Mouse (Mus musculus) kidney, embryonic 14.5 days (tissue): ENCODE measurements around the gene Zfp446. TPM values are rescaled to one million over a fixed set of nuclear protein-coding genes. Genes with fewer than 3 reads are reported as not detected.

Experiments used
- ATAC-seq: fragments of 200-750 bp; cut with Nextera tagmentation; 2 replicates; pipeline ENCODE4 v1.8.0; 2017; ENCODE audit warnings: moderate number of reproducible peaks, mild to moderate bottlenecking, moderate TSS enrichment, moderate library complexity; ENCODE audit not compliant: low FRiP score, low TSS enrichment
- H3K27ac ChIP-seq: fragments of 300-500 bp; sonication (generic); 2 replicates; pipeline ENCODE4 v1.5.1; 2014; ENCODE audit warnings: low read depth, mild to moderate bottlenecking, low read length, moderate library complexity, mixed read lengths
- H3K27me3 ChIP-seq: fragments of 300-500 bp; sonication (generic); 2 replicates; pipeline ENCODE4 v1.6.1; 2014; ENCODE audit warnings: mild to moderate bottlenecking, low read length; ENCODE audit not compliant: control insufficient read depth, insufficient read depth
- H3K36me3 ChIP-seq: fragments of 300-500 bp; sonication (generic); 2 replicates; pipeline ENCODE4 v1.6.1; 2014; ENCODE audit warnings: low read length, mixed read lengths; ENCODE audit not compliant: control insufficient read depth, insufficient read depth
- H3K4me1 ChIP-seq: fragments of 300-500 bp; sonication (generic); 2 replicates; pipeline ENCODE4 v1.6.1; 2014; ENCODE audit warnings: low read length, mixed read lengths; ENCODE audit not compliant: control insufficient read depth, insufficient read depth
- H3K4me2 ChIP-seq: fragments of 300-500 bp; sonication (generic); replicated peaks from 2 replicates; pipeline ENCODE4 v1.6.1; 2014; ENCODE audit warnings: low read depth, mild to moderate bottlenecking, low read length
- H3K4me3 ChIP-seq: fragments of 300-500 bp; sonication (generic); 2 replicates; pipeline ENCODE4 v1.5.1; 2014; ENCODE audit warnings: mild to moderate bottlenecking, low read length
- H3K9ac ChIP-seq: fragments of 300-500 bp; sonication (generic); 2 replicates; pipeline ENCODE4 v1.6.1; 2014; ENCODE audit warnings: low read depth, mild to moderate bottlenecking, low read length, moderate library complexity
- H3K9me3 ChIP-seq: fragments of 300-500 bp; sonication (generic); 2 replicates; pipeline ENCODE4 v1.6.1; 2016; ENCODE audit warnings: low read length; ENCODE audit not compliant: control insufficient read depth
- WGBS: fragments of 180-500 bp; shearing (Covaris S2); extraction: QIAGEN DNeasy Blood & Tissue Kit; methylation state at CpG from one replicate; pipeline ENCODE4 v1.1.7; 2014; 5-methylcytosine and 5-hydroxymethylcytosine counted together
- polyA plus RNA-seq: library from polyadenylated mRNA; unstranded; fragments of >200 nt; fragmentation: Nextera tagmentation; extraction: Ambion mirVana; gene quantifications from 2 replicates; pipeline ENCODE4 v1.2.1, GENCODE M21; 2014

Zfp446 gene
- polyA plus RNA-seq, 1 experiment from 2014 or later: 10.7 TPM

DNA sequence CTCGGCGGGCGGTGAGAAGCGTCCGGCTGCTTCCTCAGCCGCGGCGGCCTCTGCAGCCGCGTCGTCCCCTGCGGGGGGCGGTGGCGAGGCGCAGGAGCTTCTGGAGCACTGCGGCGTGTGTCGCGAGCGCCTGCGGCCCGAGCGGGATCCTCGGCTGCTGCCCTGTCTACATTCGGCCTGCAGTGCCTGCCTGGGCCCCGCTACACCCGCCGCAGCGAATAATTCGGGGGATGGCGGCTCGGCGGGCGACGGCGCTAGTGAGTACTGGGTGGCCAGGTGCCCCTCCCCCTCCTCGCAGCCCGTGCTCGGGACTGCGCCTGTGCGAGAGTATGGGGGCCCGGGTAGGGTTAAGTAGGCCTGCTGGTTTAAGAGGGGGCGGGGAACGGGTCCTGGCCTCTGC is 47.2 kb downstream of the Zfp446 start:
- WGBS: 0% methylated on average over 39 of the region's 44 CpGs
- Histone ChIP-seq H3K4me3 (peak overlapping the region; percentile 96), H3K9ac (peak overlapping the region; percentile 99), H3K27ac (peak overlapping the region; percentile 100), H3K9me3 (no peaks in the 10 kb centered on the region), H3K27me3 (no peaks in the 10 kb centered on the region), H3K4me1 (peaks cover 24% of the 10 kb centered on the region), H3K4me2 (peak overlapping the region; percentile 98), H3K36me3 (peaks cover 48% of the 10 kb centered on the region)
- ATAC-seq: peak; percentile 53

DNA sequence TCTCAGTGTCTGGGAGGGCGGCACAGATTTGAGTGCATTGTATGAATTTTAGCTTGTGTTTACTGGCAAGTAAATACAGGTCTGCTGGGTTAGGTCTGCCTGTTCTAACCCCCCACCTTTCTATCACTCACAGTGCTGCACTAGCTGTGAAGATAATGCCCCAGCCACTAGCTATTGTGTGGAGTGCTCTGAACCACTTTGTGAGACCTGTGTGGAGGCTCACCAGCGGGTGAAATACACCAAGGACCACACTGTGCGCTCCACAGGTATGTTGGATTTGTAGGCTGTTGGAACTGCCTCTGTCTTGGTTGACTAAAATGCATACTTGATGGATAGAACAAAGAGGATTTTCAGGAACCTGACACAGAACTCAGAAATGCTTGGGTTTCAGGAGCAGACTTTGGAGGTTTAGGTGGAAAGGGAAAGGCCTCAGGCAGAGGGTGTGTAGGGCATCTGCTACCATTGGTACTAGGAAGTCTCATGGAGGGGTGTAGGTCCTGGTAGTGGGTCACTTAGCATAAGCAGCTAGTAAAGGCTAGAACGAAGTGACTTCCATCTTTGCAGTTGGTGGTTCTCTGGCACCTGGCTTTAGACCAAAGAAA is 48.0 kb downstream of the Zfp446 start:
- Histone ChIP-seq H3K4me1 (peaks cover 24% of the 10 kb centered on the region), H3K27ac (peak overlapping the region; percentile 100; the same call in 1 of the 2 replicates), H3K9me3 (no peaks in the 10 kb centered on the region)

DNA sequence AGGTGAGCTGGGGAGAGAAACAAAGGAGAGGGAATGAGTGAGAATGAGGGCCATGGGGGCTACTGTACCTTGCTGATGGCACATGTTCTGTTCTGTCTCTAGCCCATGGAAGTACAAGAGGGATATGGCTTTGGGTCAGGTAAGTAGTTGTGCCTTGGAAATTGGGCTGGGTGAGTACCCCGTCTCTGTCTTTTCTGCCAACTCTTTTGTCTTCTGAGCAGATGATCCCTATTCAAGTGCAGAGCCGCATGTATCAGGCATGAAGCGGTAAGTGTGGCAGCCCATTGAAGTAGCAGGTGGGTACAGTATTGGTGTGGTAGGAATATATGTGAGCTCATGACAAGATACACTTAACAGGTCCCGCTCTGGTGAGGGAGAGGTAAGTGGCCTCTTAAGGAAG is 51.3 kb downstream of the Zfp446 start:
- Histone ChIP-seq H3K4me2 (no peak overlapping the region), H3K27ac (no peak overlapping the region), H3K36me3 (peaks cover 83% of the 10 kb centered on the region), H3K27me3 (no peaks in the 10 kb centered on the region), H3K4me1 (peaks cover 21% of the 10 kb centered on the region), H3K9me3 (no peaks in the 10 kb centered on the region), H3K9ac (no peak overlapping the region), H3K4me3 (no peak overlapping the region)
- 90% methylated on average over 4 of the region's 4 CpGs for WGBS
- ATAC-seq: no peak

More for the DNA sequence above, 48.0 kb downstream of the Zfp446 start:
- no peaks in the 10 kb centered on the region for H3K27me3 ChIP-seq
- peak overlapping the region; percentile 98 for H3K4me2 ChIP-seq
- H3K9ac ChIP-seq: peak overlapping the region; percentile 99
- peaks cover 56% of the 10 kb centered on the region for H3K36me3 ChIP-seq
- 26% methylated on average over 4 of the region's 4 CpGs for WGBS
- peak overlapping the region; percentile 96 for H3K4me3 ChIP-seq
- no peak for ATAC-seq

DNA sequence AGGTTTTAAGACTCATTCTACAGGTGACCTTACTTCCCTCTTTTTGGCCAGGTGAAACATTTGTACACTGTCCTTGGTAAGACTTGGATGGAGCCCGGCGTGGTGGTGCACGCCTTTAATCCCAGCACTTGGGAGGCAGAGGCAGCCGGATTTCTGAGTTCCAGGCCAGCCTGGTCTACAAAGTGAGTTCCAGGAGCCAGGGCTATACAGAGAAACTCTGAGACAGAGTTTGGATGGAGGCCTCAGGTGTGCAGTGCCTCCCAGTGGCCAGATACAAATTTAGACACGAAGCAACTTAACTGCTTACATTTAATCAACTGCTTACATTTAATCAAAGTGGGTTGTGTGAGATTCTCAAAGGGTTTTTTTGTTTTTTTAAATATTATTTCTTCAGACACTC is 53.4 kb downstream of the Zfp446 start:
- H3K4me2 ChIP-seq: no peak overlapping the region
- H3K4me1 ChIP-seq: peaks cover 18% of the 10 kb centered on the region
- H3K9ac ChIP-seq: no peak overlapping the region
- ATAC-seq: no peak
- H3K27me3 ChIP-seq: no peaks in the 10 kb centered on the region
- H3K27ac ChIP-seq: no peak overlapping the region
- no peaks in the 10 kb centered on the region for H3K9me3 ChIP-seq
- peaks cover 86% of the 10 kb centered on the region for H3K36me3 ChIP-seq
- WGBS: 76% methylated on average over 5 of the region's 5 CpGs
- no peak overlapping the region for H3K4me3 ChIP-seq

DNA sequence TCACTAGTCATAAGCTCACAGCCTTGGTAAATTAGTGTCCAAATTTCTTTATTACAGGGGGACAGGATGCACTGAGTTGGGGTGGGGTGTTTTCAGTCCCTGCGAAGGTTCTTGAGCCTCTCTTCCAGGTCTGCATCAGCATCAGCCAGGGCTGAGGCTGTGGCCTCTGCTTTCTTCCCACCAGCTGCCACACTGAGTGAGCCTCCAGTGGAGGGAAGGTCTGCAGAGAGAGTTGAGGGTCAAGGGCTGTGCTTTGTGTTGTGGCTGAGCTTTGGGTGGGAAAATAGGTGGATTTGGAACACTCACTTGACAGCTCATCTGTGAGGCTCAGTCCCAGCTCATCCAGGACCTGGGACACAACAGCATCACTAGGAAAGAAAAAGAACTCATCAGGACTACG is 54.3 kb downstream of the Zfp446 start:
- no peaks in the 10 kb centered on the region for H3K9me3 ChIP-seq
- H3K4me2 ChIP-seq: no peak overlapping the region
- no peak overlapping the region for H3K27ac ChIP-seq
- no peak overlapping the region; the same call in 1 of the 2 replicates for H3K9ac ChIP-seq
- no peak for ATAC-seq
- H3K4me3 ChIP-seq: no peak overlapping the region
- H3K27me3 ChIP-seq: no peaks in the 10 kb centered on the region
- peaks cover 15% of the 10 kb centered on the region for H3K4me1 ChIP-seq
- WGBS: 82% methylated on average over 2 of the region's 2 CpGs
- peaks cover 81% of the 10 kb centered on the region for H3K36me3 ChIP-seq

DNA sequence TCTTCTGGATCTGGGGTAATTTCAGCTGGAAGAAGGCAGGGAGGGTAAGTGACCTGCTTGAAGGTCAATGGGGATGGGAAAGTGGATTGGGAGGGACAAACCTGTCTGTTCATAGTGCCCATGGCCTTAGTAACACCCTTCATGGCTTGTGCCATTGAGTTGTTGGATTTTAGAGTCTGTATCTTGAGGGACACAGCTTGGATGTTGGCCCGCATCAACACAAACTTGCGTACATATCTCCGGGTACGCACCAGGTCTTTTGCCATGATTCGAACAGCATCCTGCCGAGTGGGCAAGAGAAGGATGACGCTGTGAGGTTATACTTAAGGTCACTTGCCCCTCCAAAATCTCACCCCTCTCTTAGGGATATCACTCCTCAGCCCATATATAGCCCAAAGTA is 54.9 kb downstream of the Zfp446 start:
- WGBS: 92% methylated on average over 7 of the region's 7 CpGs
- H3K4me2 ChIP-seq: no peak overlapping the region
- peaks cover 75% of the 10 kb centered on the region for H3K36me3 ChIP-seq
- H3K9me3 ChIP-seq: no peaks in the 10 kb centered on the region
- H3K27ac ChIP-seq: no peak overlapping the region
- no peak overlapping the region for H3K4me3 ChIP-seq
- H3K9ac ChIP-seq: no peak overlapping the region
- no peak for ATAC-seq
- H3K4me1 ChIP-seq: peaks cover 14% of the 10 kb centered on the region
- H3K27me3 ChIP-seq: no peaks in the 10 kb centered on the region

DNA sequence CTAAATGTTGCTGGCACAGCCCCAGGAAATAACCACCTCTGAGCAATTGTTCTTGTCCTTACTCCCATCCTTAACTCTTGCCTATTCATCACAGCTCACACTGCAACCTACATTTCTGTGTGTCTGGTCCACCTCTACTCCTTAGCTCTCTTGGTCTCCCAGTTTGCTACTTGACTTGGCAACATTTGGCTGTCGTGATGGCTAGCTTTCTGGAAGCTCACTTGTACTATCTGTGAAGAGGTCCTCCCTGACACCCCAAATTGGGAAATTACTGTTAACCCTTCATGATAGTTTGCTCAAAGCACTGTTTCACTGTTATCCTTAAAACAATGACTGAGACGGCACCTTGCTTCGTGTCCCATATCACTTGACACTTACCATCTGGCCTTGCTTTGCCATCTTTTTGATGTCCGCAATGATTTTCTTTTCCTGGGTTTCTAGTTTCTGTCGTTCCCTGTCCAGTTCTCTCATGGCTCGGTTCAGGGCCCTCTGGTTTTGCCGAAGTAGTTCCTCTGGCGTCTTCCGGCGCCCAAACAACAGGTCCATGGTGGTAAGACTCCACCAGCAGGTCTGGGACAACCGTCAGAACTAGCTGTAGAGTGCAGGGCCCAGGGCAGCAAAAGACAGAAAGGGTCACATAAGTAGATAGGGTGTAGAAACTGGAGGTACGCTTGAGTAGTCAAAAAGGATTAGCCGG is 56.0 kb downstream of the Zfp446 start:
- Histone ChIP-seq H3K9ac (peak overlapping the region; percentile 76), H3K4me2 (peak overlapping the region; percentile 81), H3K36me3 (peaks cover 65% of the 10 kb centered on the region), H3K9me3 (no peaks in the 10 kb centered on the region), H3K4me3 (peak overlapping the region; percentile 55), H3K4me1 (peaks cover 14% of the 10 kb centered on the region), H3K27me3 (no peaks in the 10 kb centered on the region), H3K27ac (peak overlapping the region; percentile 93; the same call in 1 of the 2 replicates)
- WGBS: 37% methylated on average over 13 of the region's 13 CpGs
- ATAC-seq: no peak

DNA sequence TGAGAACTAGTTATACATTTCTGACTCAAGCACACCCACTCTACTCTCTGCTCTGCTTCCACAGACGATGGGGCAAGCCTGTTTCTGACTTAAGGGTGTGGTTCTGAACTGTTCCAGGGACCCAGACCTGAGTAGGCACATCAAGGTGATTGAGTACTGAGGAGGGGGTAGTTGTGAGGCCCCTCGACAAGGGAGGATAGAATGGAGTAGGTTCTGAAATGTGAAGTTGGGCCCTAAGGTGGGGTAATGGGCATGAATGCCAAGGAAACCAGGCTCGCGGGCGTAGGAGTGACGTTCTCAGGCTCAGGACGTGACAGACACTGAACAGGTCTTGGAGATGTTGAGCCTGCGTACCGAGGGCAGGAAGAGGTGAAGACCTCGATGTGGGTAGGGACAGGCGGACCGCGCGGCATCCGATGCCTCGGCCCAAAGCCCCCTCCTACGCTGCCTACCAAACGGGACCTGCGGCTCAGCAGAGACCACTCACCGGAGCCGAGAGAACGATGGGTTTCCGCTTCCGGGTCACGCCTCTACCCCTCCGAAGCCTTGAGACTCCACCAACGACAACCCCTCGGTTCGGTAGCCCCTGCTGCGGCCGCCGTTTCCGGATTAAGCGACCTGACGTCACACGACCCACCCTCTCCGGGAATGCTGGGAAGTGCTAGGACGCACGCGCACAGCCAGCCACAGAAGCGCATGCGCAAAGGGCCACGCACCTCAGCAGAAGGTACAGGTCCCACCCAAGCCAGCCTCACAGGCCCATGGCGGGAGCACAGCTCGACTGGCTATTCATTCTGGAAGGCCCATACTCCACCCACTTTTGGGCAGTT is 56.7 kb downstream of the Zfp446 start, which contains the start of gene Chmp2a:
Gene Chmp2a (minus strand): TSS at position 660 of the 830 bp plus-strand sequence.
- H3K4me2 ChIP-seq: peak within 1 kb of the TSS; percentile 81
- ATAC-seq: peak; percentile 73
- no peaks in the 10 kb centered on the region for H3K9me3 ChIP-seq
- peak within 1 kb of the TSS; percentile 76 for H3K9ac ChIP-seq
- WGBS: 0% methylated on average over 45 of the region's 45 CpGs
- H3K36me3 ChIP-seq: peaks cover 57% of the 10 kb centered on the region
- no peaks in the 10 kb centered on the region for H3K27me3 ChIP-seq
- peak within 1 kb of the TSS; percentile 55 for H3K4me3 ChIP-seq
- peaks cover 17% of the 10 kb centered on the region for H3K4me1 ChIP-seq
- peak within 1 kb of the TSS; percentile 93 for H3K27ac ChIP-seq
